Mouse (Mus musculus) liver, adult 2 months (tissue): ENCODE measurements at regions not wholly inside any gene's neighbourhood (a gene's known extent, or its start where the extent isn't known, plus 50 kb on each side); places are given as distances from the start of the nearest gene placed in this dataset.

Experiments used
- CTCF ChIP-seq: fragments of 200-500 bp; IDR thresholded peaks from 2 replicates; pipeline ENCODE4 v1.5.1; 2011; ENCODE audit warnings: low read depth, low read length, control low read depth
- POLR2A ChIP-seq: fragments of 200-500 bp; IDR thresholded peaks from 2 replicates; pipeline ENCODE4 v1.6.1; 2011; ENCODE audit warnings: low read length, control low read depth; ENCODE audit not compliant: insufficient read depth; ENCODE audit errors: extremely low read depth

DNA sequence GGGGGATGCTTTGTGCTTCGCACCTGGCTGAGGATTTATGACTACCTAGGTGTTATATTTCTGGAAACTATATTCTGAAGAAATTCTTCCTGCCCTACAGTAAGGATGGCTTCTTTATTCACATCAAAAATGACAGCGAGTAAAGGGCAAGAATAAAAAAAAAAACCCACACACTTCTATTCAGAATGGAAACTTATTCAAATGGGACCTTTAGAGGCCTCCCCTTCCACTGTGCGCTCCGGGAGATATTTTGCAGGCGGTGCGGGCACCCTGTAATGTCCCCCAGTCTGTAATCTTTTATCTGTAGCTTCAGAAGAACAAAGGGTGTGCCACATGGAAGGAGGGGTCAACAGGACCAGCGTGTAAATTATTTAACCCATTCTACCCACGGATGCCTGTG, 618.1 kb upstream of the Gm19410 start:
- TF ChIP-seq CTCF (no peak), POLR2A (no peak)
